Mouse (Mus musculus) gastrocnemius, adult 18-20 months (tissue): ENCODE measurements around the gene Tmem95. TPM values are rescaled to one million over a fixed set of nuclear protein-coding genes. Genes with fewer than 3 reads are reported as not detected.
"Not testable (repeated sequence)": the region's sequence is repeated elsewhere in the genome, so short reads cannot be mapped to it uniquely, and the experiment has no call there.

Experiments
- DNase-seq: peaks from one replicate; pipeline ENCODE4 v3.0.0; 2021; ENCODE audit warnings: low spot score
- total RNA-seq, 2 experiments: library from RNA; stranded (reverse); gene quantifications; 2 replicates each; pipeline ENCODE4 v1.2.3; 2021

Tmem95 gene
- total RNA-seq, 2 experiments from 2014 or later, result not detected

DNA sequence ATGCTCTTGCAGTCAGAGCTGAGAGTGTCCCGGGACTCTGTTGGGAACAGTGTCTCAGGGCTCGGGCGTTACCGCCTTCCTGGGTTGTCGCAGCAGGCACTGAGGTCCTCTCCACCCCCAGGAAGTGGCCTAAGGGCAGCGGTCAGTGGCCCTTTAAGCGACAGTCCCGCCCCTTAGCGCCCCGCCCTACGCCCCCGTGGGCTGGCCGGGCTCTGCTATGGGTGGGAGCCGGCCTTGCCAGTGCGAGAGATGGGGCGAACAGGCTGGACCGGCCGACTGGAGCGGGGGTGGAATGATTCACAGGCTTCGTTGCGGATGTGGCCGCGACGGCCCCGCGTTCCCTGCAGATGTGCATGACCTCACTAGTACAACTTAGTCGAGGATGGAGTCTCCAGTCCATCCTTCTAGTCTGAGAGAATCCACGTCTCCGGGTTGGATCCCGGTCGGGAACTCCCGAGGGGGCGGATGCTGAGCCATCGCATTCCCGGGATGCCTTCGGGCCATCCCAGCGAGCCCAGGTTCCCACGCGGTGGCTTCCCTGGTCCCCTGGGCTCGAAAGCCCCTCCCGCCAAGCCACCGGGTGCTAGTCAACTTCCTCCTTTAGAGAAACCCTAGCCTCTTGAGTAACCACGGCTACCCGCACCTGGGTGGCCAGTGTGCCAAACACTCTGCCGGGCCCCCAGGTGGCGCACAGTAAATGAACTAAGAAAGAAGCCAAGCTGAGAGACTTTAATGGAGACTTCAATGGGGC lies 3.2 kb upstream of the Tmem95 start, which contains the start of gene Kctd11:
Gene Kctd11, minus strand, starts transcription at position 554 of the 751 bp plus-strand sequence.
- DNase-seq, result peak; percentile 92

DNA sequence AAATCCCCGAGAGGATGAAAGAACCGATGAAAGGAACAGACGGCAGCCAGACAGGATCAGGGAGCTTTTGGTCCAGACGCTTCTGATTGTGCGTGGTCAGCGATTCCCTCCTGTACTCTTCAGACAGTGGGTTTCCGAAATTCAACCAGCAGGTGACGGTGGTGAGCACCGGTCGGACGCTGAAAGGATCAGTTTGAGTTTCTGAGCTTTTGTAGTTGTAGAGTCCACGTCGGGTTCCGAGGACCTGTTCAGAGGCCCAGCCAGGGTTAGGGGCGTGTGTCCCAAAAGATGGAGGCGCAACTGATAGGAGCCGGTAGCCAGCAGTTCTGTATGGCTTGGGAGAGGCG lies 2.7 kb upstream of the Tmem95 start:
- peak; percentile 71 for DNase-seq

DNA sequence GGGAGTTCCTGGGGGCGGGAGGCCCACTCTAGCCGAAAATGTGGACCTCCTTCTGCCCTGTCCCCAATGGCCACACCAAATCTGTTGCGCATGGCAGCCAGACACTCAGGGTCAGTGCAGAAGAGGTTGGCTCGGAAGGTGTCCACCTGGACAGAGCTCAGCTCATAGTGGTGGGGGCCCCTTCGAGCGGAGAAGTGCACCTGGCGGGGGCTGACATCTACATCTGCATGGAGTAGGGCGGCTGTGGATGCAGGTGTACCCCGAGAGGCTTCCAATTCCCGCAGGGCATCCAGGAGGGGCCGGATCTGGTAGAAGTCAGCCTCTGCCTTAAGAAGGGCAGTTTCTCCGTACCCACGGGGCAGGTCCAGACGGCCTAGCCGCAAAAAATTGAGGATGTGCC lies 1.9 kb upstream of the Tmem95 start:
- no peak for DNase-seq

DNA sequence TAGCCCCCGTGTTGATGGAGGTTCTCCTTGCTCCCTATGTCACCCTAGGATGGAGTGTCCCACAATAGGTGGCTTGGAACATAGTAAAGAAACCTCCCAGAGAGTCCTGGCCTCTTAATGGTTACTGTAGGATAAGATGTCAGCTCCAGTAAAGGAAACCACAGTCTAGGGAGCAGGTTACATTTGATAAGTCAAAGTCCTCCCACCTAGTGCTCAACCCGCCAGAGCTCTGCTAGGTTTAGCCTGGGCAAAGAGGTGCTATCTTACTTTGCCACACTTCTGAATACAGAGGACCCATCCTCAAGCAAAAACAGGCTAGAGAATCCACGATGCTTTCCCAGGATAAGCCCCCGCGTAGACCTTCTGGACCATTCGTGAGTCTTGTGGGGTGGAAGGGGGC lies 1.1 kb upstream of the Tmem95 start:
- no peak for DNase-seq

DNA sequence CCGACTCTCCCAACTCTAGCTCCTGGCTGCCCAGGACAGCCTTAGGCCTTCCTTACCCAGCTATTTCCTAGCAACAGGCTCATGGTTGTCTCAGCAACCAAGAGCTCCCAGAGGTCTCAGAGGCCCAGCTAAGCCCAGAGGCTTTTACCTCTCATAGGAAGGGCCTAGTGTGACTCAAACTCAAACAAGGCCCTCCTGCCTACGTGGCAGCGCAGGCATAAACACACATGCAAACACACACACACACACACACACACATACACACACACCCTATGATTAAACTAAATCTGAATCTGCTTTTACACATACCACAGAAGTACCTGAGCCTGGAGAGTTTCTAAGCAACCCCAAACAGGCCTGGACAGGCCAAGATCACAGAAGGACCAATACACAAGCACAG lies 581 bp upstream of the Tmem95 start:
- no peak for DNase-seq

DNA sequence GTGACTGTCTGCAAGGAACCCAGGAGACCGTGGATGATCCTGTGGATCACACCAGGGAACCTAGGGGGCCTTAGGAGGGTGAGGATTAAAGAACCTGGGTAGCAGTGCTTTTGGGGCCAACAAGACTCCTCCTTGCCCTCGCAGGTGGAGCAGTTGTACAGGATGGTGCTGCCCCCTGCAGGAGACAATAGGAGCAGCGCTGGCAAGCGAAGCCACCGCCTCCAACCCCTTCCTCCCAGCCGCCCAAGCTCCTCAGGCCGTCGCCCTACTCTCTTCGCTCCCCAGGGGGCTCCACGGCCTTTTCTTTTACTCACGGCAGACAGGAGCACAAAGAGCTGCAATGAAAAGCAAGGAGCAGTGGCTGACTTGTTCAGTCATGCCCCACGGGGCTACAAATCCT lies 951 bp downstream of the Tmem95 start:
- peak; percentile 86 for DNase-seq

DNA sequence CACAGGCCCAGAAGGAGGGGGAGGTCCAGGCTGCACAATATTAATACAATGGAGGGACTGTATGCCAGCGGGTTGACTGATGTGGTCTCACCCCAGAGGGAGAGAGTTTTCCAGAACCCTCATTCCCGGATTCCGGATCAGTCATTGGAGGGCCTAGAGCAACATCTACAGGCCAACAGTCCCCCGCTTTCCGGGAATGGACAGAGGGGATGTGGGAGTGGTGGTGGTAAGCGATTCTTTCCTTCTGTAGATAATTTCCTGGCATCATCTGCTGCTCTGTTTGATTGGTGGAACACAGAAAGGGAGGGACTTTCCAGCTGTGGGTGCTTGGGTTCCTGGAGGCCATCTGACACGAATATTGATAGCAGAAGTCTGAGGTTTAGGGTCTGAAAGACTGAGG lies 1.6 kb downstream of the Tmem95 start:
- no peak for DNase-seq

DNA sequence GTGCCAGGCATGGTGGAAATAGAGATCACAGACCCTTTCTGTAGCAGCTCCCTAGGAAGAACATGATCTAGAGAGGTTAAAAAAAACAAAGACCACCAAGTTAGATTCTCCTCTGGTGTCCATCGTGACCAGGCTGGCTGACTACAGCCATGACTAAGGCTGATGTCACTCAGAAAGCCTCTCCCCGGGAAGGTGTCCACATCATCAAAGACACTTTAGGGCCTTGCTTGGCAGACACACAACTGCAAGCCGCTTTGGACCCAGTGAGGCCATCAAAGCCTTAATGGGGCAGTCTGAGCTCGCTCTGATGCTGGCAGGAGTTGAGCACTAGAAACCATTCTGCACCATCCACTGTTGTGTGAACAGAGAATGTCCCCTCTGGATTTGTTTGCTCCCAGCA lies 5.4 kb downstream of the Tmem95 start:
- no peak for DNase-seq

DNA sequence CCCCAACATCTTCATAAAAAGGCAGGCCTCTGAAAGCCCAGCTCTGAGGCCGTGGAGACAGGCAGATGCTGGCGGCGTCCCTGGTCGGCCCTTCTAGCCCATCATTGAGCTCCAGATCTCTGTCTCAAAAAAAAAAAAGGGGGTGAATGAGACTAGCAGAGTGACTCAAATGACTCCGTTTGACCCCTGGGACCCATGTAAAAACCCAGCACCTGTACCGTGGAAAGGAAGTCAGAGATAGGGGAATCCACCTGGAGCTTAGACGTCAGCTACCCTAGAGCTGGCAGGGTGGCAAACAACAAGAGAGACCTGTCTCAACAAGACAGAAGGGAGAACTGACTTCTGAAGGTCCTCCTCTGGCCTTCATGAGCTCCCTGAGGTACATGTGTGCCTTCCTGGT lies 6.0 kb downstream of the Tmem95 start:
- DNase-seq, result no peak

DNA sequence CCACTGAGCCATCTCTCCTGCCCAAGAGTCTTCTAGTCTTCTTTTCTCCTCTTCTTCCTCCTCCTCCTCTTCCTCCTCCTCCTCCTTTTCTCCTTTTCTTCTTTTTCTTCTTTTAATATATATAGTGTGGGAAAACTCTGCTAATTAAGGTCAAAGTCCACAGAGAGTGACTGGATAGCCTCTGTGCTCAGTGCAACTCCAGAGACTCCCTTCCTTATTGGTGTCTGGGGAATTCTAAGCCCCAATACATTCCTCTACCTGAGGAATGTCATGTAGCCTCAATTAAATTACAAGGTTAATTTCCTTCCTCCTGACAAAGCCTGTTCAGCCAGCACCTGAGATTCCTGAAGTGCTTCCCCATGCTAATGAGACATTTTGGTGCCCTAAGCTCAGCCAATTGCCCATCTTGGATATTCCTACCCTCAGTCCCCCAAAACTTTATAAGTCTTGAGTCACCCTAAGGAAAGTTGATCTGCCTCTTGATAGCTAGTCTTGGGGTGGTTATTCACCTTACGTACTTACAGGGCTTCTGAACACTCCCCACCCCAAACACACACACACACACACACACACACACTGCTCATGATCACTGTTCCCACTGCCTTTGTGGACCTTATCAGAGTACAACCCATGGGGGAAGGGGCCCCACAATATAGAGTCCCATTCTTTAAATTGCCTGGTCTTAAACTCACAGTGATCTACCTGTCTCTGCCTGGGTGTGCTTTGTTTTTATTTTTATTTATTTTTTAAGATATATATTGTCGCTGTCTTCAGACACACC lies 7.3 kb downstream of the Tmem95 start:
- no peak for DNase-seq

DNA sequence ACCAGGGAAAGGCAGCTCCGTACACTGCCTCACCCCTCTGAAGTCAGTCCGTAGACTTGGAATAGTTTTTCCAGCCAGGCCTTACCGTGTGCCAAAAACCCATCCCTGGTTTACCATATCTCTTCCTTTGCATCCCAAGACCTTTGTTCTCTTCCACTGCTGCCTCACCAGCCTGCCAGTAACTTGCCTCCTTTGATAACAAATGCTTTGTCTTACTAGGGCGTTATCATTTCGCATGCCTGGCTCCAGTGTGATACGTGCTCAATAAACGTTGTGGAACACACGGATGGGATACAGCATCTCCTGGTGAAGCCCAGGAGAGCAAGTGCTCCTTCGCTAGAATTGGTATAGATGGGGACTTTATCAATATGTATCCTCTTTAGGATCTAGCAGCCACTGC lies 10.5 kb downstream of the Tmem95 start:
- DNase-seq, result no peak

DNA sequence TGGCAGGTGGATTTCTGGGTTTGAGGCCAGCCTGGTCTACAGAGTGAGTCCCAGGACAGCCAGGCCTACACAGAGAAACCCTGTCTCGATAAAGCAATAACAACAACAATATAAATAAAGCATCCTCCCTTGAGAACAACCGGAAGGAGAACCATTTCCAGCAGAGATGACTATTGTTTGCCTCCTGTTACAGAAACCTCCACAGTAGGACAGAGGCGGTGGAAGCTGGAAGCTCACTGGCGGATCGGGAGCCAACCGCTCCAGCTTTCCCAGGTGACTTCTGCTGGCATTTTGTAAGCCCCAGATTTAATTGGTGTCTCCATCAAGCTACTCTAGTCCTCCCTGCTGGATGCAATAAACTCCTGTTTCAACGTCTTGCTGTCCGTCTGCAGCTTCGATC lies 12.3 kb downstream of the Tmem95 start:
- no peak for DNase-seq

DNA sequence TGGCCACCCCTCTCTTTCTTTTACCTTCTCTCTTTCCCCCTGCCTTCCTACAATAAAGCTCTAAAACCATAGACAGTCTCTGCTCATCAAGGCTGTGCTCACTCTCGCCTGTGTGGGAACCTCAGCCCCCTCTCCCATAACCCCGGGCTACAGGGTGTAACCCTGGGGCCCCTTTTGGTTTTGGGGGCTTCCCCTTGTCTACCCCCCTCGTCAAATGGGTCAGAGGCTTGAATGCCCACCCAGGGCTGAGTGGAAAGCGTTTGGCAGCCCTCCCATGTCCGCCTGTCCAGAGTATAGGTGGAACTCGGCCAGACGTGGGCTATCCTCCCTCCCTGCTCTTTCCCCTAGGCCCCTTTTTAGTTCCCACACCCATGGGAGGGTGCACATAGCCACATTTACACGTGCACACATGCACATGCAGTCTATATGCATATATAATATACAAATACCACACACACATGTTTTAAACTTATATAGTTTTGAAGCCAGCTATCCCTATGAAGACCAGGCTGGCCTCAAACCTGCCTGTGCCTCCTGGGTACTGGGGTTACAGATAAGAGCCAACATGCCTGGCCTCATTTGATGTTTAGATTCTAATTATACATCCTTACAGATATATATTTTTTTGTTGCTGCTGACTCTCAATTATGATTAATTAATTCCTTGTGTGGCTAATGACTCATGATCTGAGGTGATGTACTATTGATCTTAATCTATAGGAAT lies 13.5 kb downstream of the Tmem95 start:
- DNase-seq, result no peak

DNA sequence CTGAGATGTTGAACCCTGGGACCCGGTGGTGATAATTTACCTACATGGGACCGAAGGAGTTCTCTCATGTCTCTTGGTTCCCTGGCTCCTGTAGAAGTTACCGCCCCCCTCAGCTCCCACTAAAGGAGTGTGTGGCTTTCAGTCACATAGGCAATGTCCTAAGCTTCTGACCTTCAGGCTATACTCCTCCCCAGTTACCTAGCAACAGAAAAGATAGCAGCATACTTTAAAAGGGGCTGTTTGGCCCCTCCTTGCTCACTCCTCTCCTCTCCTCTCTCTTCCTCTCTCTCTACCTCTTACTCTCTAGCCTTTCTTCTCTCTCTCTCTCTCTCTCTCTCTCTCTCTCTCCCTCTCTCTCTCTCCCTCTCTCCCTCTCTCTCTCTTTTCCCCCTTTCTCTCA lies 14.1 kb downstream of the Tmem95 start:
- not testable (repeated sequence) for DNase-seq

DNA sequence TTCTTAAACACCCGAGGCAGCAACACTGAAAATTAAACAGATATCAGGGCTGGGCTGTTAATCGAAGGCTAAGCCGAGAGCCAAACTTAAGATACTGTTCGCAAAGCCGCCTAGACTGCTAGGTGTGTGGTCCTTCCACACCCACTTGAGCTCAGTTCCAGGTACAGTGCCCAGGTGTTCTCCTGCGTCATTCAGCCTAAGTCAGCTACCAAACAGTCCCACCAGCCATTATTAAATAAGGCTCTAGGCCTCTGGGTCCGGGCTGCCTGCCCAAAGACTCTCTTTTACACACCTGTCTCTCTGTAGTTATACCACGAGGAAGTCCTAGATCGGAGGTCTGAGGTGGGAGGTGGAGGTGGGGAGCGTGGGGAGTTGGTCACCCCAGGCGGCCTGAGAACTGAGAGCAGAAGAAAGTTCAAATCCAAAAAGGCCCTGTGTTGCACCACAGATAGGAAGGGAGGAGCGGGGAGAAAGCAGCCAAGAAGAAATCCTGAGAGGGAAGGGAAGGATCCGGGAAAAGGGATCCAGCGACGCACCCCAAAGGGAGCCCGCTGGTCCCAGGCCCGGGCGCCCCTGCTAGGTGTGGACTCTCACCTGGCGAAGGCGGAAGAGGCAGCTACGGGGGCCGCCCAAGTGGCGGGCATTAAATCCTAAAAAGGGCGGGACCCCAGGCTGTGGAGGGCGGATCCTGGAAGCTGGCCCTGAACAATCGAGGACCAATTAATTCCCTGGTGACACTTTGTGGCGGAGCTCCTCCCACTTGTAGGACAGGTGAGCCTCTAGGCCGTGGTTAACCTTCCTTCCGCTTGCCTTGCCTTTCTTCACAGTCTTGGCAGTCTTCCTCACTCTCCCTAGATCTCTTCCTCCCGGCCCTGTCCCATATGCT lies 19.5 kb downstream of the Tmem95 start, which contains the start of gene Tnk1:
Gene Tnk1, minus strand, starts transcription at position 618 of the 886 bp plus-strand sequence.
- DNase-seq, result no peak

DNA sequence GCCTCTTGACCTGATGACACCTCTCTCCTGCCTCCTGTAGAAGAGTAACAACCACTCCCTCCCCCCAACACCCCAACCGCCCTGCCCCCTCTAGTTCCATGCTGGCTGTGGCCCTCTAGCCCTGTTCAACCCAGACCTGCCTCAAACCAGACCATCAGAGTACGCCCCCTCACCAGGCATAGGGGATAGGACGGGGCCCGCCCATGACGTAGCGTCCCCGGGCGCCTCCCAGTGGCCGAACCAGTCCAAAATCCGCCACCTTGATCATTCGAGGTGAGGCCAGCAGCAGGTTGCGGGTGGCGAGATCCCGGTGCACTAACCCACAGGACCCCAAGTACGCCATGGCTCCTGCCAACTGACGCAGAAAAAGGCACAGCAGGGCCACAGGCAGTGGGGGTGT lies 22.5 kb downstream of the Tmem95 start:
- DNase-seq, result no peak

DNA sequence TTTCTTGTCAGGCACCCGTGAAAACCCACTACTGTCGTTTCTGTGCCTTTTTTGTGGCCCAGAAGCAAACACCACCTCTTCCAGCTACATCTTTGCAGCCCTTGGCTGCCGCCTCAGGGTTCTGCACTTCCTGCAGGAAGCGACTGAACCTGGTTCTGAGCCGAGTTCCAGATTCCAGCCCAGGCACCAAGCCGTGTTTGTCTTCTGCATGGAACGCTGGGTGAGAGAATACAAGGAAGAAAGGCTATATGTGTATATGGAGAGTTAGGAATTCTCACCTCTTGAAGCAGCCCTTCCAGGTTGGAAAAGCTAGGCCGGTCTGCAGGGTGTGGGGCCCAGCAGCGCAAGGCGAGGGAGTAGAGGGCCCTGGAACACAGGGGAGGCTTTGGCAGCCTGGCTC lies 23.1 kb downstream of the Tmem95 start:
- DNase-seq, result no peak

DNA sequence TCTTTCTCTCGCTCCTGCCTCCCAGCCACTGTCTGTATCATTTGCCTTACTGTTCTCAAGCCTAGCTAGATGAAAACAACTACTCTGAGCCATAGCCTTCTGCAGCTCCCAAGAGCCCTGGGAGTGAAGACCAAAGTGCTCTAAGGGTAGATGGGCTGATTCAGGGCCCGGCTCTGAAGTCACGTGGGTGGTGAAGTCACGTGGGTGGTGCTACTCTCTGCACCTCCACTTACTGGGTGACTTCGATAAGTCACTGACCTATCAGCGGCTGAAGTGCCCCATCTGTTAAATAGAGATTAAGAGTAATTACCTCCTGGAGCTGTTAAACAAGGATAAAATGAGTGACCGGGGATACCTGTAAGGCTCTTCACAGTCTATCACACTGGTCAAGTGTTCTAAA lies 23.8 kb downstream of the Tmem95 start:
- DNase-seq, result no peak

DNA sequence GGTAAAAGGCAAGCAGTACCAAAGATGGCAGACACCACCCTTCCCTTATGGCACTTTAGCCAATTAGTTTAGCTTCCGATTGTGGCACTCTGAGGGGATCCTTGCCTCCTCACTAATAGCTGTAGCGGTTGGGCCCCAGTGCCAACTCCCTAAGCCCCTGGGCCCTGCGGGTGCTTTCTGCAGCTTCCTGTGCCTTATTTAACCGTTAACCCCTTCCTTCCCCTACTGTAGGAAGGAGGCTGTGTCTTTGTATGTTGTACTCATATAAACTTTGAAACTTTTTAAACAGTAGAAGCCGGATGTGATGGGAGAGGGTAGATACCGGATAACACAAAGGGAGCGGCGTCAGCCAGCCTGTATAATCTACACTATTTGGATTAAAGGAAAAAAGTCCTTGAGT lies 27.1 kb downstream of the Tmem95 start:
- no peak for DNase-seq

DNA sequence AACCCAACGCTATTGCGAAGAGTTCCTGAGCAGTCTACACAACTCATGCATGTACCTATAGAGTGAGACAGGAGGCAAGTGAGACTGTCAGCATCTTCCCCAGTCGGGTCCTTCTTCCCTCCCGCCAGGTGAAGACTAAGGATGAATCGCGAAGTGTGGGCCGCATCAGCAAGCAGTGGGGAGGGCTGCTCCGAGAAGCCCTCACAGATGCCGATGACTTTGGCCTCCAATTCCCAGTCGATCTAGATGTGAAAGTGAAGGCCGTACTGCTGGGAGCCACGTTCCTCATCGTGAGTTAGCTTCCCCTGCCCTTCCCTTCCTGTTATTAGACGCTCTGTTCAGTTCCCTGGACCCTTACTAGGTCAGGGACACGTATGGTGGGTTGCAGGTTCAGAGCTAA lies 27.9 kb downstream of the Tmem95 start:
- DNase-seq, result no peak

DNA sequence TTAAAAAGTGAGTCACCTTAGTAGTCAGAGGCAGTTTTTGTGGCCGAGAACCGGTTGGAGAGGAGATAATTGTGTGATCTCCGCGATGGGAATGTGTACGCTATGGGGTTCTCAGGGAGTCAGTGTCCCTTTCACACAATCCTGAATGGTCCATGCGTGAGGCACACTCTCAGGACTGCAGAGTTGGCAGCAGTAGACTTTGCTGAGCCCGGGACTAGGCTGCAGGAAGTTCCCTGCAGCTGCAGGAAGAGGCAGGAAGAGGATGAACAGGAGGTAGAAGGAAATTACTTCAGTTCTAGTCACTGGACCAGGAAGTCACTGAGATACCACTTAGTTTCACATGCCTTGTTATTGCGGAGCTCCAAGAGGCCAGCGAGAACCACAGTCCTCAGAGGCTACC lies 28.7 kb downstream of the Tmem95 start:
- DNase-seq, result no peak
